Mouse (Mus musculus) ES-CJ7 (cell line): ENCODE results near the gene Runx2.

Experiments
- DNase-seq: peaks from one replicate; pipeline ENCODE4 v3.0.0; 2011; ENCODE audit warnings: low read depth, low spot score

The Runx2 gene

DNA sequence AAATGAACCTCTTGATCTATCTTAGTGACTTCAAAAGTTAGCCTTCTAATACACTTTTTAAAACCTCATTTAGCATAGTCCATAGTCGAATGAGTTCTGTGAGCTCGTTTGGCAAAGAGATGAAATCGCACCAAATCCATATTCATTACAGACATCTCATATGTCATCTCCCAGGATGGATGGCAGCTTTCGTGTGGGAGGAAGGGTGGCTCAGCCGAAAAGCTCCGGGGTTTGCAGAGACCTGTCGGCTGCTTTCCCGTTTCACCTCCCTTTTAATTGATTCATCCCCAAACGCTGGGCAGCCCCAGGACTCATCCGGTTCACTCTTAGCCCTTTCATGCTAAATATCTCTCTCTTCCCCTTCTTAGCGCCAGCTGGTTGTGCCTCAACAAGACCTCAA lies 275.7 kb downstream of the Runx2 start:
- no peak for DNase-seq

DNA sequence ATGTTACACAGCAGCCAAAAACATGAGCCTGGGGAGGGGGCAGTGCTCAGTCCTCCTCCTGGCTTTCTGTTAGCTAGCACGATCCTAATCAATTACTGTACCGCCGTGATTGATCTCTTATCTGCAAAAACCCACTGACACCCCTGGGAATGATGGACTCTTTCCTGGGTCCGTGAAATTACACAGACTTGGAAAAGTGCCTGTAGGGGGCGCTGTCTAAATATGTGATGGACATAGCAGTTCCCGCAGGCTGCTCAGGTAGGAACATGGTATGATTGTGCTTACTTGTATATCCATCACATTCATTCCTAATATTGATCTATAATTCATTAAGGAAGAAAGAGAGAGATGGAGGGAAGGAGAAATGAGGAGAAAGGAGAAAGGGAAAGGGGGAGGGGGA lies 284.6 kb downstream of the Runx2 start:
- no peak for DNase-seq

DNA sequence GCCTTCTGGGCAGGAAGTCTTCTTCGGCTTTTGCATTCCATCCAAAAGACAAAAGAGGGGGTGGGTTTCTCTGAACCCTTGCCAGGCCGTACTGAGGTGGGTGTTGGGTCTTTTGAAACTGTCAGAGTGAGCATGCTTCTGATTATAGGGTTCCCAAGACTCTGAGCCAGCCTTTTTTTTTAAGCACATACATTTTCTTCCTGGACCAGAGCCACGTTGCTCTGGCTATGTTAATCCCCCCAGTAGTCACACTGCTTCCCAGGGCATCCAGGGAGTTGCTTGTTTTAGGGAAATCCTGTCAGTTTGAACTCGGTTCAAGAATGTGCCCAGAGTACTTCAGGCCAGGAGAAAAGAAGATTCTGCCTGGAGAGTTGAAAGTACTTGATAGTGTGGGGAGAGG lies 286.0 kb downstream of the Runx2 start:
- no peak for DNase-seq

DNA sequence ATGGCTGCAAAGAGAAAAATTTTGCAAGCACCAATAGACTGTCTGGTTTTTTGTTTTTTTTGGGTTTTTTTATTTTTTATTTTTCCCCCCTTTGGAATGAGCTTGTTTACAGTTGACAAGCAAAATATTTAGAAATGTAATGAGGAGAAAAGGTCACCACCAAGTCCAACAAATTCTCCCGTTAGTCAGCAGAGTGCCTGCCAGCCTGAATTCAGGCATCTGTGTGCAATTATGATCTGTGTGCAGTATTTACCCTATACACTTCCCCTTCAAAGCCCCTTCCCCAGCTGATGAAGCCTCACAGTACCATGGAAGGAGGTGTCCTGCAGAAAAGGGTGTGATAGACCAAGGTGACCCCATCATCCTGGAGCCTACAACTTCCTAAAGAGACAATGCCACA lies 290.5 kb downstream of the Runx2 start:
- DNase-seq, result no peak

DNA sequence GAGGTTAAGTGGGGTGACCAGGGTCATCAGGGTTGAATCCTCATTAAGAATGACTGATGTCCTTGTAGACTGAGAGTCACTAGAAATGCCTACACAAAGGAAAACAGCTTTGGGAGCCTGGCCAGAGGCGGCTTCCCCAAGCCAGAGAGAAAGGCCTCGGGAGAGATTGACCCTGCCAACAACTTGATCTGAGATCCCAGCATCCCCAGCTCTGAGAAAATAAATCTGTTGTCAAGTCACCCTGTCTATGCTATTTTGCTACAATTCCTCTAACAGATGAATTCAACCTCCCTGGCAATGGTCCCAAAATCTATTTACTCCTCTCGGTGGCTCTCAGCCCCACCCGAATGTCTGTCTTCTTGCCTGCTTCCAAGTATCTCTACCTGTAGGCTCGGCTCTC lies 291.7 kb downstream of the Runx2 start:
- DNase-seq, result no peak

DNA sequence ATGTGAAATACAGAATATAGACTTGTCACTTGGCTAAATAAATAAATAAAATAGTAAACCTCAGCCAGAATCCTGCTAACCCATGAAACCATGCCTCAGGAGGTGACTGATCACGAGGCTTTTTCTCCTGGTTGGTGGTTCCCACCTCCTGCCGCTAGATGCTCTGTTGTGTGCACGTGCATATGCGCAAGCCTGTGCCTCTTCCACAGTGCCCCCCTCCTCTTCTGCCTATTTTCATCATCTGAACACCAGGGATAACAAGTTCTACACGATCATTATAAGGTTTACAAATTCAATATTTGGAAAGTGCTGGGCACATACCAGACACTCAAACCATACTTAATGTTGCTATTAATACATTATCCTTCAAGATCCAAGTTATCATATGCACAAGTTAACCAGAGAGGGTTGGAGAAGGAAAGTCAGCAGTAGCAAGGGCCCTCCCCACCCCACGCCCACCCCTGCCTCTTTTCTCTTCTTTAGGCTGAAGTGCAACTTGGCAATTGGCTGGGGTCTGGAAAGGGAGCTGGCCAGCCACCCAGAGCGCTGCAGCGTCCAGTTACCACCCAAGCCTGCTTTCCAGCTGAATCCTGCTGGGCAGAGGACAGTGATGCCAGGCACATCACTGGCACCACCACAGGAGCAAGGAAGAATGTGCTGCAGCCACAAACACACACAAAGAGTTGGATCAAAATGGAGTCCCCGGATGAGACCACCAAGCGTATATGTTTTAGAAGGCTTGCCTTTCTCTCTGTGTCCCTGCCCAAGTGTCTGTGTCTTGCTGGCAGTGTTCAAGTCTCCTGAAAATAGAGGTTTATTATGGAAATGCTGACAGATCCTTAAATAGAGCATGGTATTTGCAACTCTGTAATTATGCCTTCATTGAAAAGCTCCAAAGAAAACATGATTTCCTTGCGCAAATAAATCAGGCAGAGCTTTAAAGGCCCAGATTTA lies 294.2 kb downstream of the Runx2 start:
- no peak for DNase-seq

DNA sequence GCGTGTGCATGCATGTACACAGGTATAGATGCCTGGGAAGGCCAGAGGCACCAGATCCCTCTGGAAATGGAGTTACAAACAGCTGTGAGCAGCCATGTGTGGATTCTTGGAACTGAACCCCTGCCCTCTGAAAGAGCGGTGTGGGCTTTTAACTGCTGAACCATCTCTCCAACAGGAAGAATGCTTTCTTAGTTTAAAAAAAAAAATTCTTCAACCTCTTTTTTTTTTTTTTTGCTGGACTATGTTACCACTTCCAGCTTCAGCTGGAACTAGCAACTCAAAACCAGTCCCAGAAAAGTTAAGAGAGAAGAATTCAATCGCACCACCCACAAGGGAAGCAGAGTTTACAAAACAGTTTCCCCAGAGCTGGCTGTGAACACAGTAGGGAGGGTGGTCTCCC lies 295.2 kb downstream of the Runx2 start:
- no peak for DNase-seq

DNA sequence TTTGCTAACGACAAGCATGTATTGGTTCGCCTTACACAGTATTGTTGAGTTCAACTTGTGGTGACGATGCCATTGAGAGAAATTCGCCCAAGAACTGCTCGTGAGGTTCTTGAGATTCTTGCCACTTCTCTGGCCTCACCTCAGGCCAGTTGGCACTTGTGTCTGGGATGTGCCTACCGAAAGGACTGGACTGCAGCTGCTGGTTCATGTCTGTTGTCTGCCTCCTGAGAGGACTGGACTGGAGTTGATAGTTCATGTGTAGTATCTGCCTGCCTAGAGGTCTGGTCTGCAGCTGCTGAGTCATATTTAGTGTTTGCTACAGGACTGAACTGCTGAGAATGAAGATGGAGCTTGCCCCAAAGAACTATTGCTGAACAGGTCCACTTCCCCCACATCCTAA lies 296.4 kb downstream of the Runx2 start:
- DNase-seq, result no peak

DNA sequence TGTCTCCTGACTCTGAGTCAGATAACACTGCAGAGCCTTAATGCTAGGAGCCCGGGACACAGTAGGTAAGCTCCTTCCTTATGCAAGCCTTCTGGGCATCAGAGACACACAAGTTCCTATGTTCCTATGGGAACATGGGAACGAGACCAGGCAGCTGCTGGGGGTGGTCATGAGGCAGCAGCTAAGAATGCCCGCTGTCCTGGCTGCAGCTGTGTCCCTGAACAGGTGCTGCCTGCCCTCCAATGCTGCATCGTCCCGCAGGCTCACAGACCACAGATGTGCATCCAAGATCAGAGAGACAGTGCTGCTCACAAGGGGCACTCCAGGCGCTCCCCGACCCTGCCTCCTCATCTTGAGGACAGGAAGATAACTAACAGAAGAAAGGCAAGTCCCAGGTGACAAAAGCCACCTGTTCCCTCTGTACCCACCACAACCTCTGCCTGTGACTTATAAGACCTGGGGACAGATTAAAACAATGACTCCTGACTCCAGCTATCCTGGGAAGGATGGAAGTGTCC lies 306.3 kb downstream of the Runx2 start:
- DNase-seq, result no peak

DNA sequence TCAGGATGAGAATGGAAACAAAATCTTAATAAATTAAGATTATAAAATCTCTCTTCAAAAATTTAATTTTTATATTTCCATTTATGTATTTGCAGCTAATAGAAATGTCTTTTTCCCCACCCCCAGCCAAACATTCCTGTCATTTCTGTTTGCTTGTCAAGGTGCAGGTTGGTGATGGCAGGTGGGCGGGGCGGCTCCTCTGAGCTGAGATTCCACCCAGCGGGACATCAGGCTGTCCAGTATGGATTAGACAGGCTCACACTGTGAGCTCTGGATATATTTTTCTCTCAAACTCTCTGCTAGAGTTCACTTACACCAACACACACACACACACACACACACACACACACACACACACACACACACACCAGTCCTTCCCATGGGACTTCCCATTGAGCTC lies 306.9 kb downstream of the Runx2 start:
- DNase-seq, result no peak

DNA sequence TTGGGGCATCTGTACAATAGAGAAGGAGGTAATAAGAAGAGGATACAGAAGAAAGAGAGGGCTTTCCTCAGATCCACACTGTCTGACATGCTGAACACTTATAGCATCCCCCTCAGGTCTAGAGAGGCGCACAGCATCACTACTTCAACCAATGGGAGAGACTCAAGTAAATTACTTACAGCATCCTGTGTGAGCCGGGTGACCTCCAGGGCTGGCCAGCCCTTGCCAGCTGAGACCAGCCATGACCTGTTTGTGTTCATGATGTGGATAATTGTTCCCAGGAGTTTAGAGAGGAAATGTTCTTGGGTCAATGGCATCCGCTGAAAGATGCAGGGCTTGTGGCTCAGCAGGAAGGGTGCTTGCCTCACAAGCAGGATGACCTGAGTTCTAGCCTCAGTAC lies 308.1 kb downstream of the Runx2 start:
- no peak for DNase-seq

DNA sequence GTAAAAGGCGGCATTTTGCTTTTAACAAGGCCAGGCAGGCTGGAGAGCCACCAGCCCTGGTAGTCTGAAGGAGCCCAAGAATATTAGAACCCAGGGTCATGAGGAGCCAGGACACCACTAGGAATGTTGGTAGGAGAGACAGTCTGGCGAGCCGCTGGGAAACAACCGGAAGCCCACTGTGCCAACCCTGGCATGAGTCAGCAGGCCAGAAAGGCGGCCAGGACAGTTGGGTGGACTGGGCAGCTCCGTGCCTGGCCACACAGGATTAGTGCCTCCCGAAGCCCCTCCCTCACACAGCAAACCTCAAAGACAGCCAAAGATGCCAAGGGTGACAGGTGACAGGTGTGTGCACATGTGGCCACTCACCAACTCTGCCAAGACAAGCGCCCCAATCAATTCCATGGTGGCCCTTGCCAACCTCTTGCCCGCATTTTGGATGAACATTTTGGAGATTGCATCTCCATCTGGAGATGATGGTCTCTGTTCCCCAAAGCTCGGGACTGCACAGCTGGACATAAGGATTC lies 309.7 kb downstream of the Runx2 start:
- no peak for DNase-seq

DNA sequence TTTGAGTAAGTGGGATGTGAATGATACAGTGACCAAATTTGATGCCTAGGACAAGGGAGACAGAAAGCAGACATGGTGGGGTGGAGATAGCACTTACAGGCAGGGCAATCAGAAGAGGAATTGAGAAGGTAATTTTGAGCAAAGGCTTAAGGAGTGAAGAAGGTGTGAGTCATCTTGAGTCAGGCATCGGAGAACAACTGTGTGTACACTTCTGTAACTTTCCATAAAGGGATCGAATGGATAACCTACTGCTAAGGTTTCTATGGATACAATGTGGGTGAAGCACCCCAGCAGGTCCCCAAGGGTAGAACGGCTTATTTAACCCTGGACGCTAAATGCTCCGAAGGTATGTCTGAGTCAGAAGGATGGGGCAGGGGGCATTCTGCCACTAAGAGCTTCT lies 312.4 kb downstream of the Runx2 start:
- DNase-seq, result no peak

DNA sequence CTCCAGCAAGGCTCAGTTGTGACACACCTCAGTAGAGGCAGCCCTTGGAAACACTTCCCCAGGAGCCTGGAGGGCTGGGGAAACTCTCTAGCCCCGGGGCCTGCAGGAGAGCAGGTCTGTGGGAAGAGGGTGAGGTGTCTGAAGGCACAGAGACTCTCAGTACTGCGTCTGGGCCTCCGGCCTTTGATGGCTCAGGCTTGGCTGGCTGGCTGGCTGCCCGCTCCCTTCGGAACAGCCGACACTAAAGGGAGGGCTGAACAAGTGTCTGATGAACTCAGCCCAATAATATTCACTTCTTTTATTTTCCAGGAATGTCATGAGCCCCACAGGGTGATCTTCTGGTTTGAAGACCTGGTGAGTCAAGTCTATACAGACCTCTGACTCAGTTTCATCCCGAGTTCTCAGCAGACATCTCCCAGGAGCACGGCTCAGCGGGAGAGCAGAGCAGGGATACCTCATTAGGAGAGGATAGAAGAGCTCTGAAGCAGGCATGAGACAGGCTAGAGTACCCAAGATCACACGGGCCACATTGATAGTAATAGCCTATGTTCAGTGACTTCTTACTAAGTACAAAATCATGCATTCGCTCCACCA lies 314.2 kb downstream of the Runx2 start:
- DNase-seq, result no peak

DNA sequence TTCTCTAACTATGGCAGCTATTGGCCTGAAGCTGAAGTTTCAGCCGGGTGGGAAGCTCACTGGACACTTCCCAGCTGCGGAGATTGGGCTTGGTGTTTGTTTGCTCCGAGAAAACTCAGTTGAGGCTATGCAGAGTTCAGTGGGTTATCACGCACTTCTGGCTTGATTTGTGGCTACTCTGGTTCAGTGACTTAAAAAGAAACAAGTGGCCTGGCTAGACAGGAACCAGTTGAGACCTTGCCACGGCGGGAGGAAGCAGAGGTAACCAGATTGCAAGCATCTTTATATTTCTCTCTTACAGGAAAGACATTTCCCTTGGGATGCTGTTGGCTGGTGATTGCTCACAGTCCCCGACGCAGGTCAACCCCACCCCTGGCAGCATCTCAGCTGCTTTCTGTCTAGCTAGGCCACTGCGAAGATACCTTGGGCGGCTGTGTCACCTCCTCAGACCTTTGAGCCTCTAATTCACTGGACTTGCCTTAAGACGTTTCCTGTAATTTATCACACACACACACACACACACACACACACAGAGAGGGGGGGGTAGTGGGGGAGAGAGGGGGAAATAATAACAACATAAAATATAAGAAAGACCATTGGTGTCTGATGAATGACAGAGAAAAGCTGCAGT lies 324.3 kb downstream of the Runx2 start:
- DNase-seq, result no peak

DNA sequence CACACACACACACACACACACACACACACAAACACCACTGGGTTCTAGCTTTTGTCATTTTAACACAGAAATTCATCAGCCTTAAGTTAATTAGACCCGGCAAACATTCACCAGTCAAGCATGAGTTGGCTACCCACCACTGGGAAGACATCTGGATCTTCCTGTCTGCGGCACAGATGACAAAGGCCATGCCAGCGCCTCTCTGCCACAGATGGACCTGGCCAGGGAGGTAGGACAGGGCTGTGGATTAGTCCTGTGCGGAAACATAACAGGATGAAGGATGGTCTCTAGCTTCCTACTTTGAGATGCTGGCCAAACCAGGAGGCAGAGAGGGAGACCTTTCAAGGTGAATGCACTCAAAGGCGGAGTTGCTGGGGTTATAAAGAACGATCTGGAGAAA lies 325.3 kb downstream of the Runx2 start:
- DNase-seq, result no peak

DNA sequence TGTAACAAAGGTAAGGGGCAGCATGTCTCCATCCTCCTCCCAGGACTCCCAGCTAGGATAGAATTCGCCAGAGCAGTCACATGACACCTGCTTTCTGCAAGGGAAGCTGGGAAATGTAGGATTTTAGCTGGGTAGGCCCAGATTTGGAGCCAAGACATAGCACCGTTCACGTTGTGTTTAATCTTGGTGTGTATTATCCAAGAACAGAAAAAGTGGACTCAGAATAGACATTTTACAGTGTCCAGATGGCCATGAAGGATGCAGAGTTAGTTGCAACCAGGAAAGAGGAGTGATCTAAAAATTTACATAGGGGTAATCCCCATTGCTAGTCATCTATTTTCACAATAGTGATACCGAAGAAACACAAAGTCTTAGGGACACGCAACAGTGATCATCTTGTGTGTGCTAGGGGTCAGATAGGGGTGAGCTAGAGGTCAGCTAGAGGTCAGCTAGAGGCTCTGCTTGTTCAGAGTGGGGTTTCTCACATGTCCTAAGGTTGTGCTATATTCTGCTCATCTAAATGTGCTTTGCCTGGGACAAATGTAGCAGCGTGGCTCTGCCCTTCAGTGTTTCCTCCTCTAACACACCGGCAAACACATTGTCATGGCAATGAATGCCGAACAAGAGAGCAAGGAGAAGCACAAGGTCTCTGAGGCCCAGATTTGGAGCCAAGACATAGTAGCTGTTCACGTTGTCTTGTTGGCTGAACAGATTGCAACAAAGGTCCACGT lies 326.9 kb downstream of the Runx2 start:
- no peak for DNase-seq

DNA sequence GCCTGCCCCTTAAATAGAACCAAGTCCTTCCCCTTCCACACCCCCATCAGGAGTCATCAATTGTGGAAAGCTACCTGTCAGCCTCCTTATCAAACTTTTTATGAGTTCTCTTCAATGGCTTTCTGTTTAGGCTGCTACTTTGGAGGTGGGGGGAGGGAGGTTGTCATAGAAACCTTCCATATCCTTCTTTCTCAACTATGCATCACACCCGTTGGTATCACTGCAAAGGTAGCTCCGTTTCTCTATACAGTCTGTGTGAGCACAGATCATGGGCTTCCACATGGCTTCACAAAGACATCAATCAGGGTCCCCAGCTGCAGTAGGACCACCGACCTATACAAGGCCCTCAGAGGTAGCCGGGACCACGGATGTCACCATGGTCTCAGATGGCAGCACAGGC lies 329.3 kb downstream of the Runx2 start:
- DNase-seq, result no peak

DNA sequence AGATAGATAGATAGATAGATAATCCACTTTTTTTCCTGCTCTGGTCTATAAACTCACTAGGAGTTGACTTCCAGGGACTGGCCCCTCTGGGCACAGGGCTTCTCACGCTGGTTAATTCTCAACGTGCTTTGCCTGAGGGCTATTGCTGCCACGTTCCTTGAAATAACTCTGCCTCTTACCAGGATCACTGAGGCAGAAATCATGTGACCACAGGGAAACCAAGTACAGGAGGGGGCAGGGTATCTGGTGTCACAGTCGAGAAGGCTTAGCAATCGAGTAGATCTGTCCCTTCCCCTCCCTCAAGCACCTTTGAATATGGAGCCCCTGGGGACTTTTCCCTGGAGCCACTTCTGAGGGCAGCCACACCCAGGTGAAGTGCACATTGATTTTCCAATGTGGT lies 334.7 kb downstream of the Runx2 start:
- peak; percentile 8 for DNase-seq

DNA sequence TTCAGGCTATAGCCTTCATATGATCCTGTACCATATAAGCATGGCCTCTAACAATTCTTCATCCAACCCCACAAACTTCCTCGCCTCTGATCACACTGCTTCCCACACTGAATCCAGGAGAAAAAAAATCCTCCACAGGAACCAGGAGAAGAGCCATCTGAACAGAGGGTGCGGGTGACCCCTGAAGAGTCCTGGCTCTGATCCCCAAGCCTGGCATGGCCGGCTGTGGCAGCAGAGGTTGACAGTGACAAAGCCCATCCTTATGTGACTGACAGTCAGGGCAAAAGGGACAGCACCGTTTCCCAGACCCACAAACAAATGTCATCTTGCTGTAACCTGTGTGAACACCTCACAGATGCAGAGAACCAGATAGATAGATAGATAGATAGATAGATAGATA lies 335.1 kb downstream of the Runx2 start:
- no peak for DNase-seq

DNA sequence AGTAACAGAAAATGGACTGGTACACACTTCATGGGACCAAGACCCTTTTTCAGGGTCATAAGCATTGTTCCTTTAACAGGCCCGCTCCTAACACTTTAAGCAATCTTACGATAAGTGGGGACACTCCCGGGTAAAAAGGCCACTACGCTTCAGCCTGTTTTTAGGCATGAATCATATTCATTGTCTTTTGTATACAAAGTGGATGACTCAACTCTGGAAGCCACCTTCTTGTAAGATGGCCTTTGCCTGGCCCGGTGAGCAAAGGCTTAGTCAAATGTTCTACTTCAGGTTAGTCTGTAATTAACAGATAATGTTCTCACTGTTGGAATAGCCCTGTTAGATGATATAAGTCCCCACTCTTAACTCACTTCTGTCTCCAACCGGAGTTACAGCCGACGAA lies 338.7 kb downstream of the Runx2 start:
- DNase-seq, result no peak

DNA sequence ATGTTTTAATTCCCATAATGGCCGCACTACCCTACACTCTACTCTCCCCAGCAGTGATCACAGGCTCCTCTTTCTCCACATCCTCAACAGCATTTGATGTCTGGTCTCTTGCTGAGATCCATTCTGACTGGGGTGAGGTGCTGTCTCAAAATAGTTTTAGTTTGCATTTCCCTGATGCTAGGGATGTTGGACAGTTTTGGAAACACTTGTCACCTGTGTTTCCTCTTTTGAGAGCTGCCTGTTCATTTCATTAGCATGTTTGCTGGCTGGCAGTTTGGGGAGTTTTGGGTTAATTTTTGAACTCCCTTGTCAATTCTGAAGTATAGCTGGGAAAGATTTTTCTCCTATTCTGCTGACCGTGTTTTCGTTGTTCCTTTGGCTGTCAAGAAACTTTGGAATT lies 340.3 kb downstream of the Runx2 start:
- no peak for DNase-seq
